Mouse (Mus musculus) gonadal fat pad, adult 2 months (tissue): ENCODE data around the gene Zfp663. TPM values are rescaled to one million over a fixed set of nuclear protein-coding genes. Genes with fewer than 3 reads are reported as not detected.

Experiments
- DNase-seq: peaks from one replicate; pipeline ENCODE4 v3.0.0-alpha.2; 2012; ENCODE audit warnings: low read depth
- polyA plus RNA-seq: library from polyadenylated mRNA; depleted of rRNA; stranded (reverse); fragments of >200 nt; gene quantifications from 2 replicates; pipeline ENCODE4 v1.2.3, GENCODE M21; 2012

The Zfp663 gene
- polyA plus RNA-seq, 1 experiment, result not detected

DNA sequence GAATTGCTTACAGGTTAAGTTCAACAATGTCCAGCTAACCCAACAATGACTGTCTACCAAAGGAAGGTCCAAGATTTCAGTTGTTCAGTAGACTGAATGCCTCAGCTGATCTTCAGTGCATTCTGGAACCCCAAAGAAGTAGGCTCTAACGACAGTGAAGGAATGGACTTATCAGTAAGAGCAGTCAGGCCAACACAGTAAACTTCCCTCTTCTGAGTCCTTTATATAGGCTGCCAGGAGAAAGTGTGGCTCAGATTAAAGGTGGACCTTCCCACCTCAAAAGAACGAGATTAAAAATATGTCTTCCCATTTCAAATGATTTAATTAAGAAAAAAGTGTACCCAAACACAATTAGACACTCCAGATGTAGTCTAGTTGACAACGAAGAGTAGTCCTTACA is 1.8 kb upstream of the Zfp663 start:
- no peak for DNase-seq

DNA sequence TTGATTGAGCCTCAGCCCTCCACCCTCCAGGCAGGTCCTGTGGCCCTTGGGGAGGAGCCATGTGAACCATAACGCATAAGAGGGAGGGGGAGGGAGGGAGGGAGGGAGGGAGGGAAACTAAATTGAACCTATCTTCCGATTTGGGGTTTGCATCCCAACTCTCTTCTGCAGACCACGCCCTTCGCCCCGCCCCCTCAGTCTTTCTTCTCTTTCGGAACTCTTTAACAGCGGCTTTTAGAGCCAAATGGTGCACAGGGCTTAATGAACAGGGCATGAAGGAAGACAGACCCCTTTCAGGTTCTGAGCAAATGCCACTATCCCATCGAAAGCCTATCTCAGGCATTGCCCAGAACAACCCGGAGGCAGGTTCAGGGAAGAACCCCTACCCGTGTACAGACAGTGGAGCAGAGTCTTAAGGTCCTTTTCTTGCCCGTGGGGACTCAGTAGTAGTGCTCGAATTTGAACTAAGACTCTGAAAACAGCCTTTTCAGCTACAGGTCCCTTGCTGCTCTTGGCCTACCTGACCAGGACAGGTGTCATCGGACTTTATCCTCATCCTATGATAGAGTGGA is 575 bp downstream of the Zfp663 start:
- DNase-seq, result no peak

DNA sequence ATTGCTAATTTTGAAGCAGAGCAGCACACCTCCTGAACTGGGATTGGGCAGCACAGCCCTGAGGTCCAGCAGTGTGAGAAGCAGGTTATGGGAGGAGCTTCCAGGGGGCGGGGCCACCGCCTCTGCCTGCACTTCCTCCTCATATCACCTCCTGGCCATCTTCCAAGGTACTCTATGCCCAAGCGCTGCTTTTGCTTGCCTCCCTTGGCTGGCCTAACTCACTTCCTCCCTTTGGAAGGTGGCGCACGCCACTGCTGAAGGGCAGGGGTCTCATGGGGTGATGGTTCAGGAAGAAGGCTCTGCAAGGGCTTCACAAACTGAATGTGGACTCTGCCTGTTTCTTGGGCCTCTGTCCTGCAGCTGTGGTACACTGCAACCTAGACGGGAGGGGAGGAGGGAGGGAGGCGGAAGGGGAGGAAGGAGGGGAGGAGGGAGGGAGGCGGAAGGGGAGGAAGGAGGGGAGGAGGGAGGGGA is 1.4 kb downstream of the Zfp663 start:
- DNase-seq, result peak; percentile 26

DNA sequence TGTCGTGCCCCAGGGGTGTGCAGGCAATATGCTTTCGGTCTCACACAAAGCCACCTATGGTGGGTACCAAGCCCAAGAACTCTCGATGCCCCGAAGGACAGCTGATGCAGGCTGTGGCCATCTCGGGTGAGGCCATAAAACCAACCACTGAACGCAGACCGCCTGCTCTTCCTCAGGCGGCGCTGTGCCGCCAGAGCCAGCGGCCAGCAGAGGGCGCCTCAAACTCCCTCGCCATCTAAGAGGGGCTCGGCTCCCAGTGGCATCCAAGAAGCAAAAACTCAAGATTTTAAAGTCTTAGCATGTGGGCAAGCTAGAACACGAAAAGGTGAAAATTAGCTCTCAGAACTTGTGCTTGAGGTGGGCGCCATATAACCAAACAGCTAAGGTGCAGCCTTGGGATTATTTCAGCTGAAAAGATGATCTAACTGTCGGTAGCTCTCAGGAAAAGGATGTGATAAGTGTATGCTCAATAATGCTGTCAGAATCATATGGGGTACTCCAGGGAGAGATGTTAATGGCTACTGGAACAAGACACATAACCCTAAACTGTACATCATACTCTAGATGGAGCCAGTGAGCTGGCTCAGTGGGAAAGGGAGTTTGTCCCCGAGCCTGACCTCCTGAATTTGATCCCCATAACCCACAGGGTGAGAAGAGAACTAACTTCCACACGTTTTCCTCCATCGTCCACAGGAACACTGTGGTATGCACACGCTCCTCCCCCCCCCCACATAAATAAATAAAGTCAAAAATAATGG is 4.0 kb downstream of the Zfp663 start:
- no peak for DNase-seq

DNA sequence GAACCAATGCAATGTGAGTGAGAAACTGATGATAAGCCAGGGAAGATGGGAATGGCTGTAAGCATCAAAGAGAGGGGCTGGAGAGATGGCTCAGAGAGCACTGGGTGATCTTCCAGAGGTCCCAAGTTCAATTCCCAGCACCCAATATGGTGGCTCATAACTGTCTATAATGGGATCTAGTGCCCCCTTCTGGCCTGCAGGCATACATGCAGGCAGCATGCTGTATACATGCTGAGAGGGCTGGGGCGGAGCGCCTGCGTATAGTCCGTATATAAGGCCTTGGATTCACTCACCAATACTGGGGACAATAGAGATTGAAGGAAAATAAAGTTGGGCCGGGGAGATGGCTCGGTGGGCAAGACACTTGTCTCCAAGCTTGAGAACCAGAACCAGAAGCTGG is 5.2 kb downstream of the Zfp663 start:
- DNase-seq, result no peak

DNA sequence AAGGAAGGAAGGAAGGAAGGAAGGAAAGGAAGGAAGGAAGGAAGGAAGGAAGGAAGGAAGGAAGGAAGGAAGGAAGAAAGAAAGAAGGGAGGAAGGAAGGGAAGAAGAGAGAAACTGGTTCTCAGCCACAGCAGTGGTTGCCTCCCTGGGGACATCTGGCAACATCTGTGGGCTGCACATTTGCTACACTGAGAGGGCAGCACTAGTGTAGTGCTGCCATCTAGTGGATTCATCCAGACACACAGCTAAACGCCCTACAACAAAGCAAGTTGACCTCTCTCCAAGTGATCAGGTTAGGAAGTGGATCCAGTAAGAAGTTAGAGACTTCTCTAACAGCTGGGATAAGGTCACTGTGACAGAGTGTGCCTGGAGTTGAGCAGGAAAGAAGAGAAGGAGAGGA is 7.7 kb downstream of the Zfp663 start:
- DNase-seq, result no peak

DNA sequence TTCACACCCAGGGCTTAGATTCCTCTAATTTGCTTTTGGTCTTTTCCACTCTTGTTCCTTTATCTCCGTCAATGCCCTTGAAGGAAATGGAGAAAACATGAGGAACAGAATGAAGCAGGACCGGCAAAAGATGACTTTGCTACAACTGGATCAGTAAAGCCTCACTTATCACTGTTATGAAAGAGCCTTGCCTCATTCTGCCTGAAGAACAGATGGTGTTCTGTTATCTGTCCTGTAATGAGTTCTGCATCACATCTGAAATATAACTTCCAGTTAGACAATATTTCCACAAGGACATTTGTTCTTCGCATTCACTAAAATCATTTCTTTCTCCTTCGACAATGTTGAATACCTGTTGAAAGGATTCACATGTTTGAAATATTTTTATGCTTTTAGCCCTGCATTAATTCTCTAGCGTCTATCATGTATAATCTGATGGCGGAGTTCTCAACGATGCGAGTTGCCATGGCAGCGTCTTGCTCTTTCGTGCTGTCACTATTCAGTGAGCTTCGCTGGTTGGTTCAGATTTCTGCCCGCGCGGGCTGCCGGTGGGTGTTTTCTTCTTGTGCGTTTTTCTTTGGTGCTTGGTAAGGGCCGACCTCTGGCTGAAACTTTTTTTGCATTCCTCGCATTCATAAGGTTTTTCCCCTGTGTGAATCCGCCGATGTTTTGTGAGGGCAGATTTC is 16.6 kb downstream of the Zfp663 start:
- DNase-seq, result no peak

DNA sequence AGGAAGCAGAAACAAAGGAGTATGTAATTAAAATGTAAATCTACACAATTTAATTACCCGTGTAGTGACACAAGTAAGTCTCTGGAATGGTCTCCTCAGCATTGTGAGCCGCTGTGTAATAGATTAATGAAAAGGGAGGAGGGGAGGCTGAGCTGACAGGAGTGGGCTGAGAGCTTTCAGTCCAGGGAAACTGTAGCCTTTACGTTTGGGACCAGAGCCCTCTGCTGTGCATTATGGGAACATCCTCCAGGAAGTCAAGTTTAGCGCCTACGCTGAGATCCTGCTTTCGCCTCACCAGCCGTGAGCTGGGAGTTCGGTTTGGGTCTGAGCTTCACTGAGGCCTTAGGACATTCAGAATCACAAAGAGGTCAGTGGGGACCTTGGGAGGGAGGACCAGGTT is 19.1 kb downstream of the Zfp663 start:
- no peak for DNase-seq

DNA sequence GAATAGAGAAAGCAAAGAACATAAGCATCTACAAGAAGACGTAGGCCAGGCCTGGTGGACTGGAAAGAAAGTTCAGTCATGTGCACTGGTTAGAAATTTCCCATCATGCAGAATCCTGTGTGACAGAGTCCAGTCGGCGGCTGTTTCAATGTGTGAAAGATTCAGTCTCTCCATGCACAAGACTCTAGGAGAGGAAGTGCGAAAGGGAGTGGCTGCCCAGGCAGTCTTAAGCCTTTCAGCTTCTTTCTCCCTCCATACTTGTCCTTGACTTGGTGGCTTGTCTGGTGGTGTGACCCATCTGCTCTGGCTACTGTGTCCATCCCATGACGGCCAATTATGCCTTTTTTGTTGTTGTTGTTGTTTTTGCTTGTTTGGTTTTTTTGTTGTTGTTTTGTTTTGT is 22.3 kb downstream of the Zfp663 start:
- DNase-seq, result no peak

DNA sequence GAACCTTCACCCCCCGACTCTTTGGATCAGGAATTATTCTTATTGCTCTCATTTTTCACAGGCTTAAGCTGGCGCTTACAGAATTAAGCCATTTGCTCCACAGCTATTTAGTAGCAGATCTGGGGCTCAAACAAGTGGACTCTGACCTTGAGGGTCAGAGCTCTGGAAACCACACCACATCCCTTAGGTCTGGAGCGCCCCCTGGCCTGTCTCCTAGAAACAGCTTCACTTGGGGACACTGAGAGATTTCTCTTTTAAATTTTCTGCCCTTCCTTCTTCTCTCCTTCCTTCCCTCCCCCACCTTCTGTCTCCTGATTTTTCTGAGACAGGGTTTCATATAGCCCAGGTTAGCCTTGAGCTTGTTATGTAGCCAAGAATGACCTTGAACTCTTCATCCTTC is 31.3 kb downstream of the Zfp663 start:
- no peak for DNase-seq

DNA sequence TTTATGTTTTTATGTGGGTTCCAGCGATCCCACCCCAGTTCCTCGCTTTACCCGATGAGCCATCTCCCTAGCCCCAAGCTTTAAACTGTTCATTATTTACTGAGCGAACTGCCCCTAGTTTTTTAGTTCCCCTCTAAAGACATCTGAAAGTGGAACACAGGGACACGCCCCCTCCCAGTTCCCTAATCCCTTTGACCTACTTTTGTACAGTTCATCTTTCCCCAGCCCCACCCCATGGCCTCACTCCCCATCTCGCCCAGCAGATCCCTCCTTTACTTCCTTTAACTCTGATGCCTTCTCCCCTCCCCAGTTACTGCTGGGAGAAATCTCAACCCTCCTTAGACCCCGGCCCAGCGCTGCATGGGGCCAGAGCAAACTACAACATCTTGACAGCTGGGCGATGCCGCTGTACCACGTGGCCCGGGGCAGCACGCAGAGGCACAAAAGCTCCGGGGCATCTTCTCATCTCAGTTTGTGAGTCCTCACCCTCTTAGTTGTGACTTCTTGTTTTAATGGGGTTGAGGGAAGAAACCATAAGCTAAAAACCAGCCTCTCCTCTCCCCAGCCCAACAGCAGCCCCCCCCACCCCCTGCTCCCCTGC is 35.8 kb downstream of the Zfp663 start:
- no peak for DNase-seq

DNA sequence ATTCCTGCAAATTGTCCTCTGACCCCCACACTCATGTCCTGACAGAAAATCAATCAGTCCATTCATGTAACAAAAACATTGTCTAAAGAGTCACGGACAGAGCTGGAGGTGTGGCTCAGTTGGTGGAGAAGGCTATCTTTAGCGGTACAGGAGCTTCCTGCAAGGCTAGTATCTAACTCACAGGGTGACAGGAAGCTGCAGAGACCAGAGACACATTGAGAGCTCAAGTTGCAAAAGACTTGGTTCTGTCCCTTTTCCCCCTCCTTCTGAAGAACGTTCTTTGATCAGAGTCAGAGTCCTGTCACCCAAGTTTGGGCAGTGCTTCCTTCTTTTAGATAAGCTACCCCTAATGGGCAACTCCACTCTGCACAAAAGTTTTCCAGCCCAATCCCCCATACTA is 38.8 kb downstream of the Zfp663 start:
- DNase-seq, result no peak

DNA sequence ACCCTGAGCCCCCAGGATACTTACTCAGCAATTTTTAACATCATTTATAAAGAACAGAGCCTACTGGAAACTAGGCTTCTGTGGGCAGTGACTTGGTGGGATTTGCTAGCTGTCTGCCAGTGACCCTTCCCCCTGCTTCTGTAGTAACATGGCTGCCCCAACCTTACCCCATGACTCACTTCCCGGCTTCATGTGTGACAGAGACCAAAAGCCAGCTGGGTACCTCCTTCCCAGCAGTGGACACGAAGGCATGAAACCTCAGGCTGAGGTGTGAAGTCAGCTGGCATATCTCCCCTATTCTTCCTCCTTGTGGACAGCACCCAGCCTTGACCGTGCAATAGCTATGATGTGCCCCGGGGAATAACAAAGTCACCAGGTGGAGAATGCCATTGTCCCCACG is 39.8 kb downstream of the Zfp663 start:
- no peak for DNase-seq

DNA sequence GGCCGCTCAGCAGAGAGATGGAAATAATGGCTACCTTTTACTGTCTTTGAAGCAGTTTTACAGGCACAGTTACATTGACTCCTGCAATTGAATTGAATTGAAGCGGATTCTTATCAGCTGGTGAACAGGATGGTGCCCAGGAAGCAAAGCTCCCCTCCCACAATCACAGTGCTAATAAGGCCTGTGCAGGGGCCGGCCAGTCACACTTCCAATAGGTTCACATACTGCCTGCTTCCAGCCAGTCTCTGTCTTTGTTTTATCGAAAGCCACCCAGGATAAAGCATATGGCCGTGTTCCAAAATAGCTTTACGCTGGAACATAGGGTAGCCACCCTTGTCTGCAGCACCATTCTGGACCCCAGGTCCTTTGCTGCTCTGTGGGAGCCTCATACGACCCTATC is 41.1 kb downstream of the Zfp663 start:
- DNase-seq, result no peak

DNA sequence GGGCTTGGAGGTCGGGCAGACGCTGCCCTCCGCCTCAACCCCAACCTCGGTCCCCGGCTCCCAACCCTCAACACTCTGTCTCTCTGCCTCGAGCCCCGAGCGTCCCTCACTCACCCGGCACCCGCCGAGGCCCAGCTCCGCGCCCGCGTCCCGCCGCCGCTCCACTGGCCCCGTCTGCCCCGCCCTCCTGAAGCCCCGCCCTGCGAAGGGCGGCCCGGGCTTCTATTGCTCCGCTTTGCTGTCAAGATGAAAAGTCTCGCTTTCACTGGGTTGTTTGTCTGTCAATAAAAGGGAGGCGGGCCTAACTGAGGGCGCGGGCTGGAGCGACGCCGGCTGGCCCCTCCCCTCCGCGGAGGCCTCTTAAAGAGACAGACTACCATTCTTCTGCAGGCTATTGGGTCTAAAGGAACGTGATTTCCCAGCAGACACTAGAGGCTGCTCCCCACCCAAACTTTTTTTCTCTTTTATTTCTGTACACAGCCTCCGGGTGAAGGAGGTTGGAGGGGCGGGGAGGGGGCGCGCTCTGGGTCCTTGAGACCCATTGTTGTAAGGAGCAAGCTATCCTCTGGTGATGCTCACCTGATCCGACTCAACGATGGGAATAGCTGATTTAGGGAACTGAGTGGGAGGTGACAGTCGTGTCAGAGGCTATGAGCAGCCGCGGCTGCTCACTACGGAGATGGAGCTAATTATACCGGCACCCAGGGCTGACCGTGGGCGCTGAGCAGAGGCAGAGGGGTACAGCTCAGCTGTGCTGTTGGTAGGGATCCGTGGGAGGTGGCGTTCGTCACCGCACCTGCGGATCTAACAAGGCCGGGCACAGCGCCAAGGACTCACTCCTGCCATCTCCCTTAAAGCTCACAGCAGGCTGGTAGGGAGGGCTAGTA is 42.0 kb downstream of the Zfp663 start, which contains the start of gene Elmo2:
Elmo2 (minus strand) TSS at position 176 of the 887 bp plus-strand sequence.
- DNase-seq, result peak; percentile 69

DNA sequence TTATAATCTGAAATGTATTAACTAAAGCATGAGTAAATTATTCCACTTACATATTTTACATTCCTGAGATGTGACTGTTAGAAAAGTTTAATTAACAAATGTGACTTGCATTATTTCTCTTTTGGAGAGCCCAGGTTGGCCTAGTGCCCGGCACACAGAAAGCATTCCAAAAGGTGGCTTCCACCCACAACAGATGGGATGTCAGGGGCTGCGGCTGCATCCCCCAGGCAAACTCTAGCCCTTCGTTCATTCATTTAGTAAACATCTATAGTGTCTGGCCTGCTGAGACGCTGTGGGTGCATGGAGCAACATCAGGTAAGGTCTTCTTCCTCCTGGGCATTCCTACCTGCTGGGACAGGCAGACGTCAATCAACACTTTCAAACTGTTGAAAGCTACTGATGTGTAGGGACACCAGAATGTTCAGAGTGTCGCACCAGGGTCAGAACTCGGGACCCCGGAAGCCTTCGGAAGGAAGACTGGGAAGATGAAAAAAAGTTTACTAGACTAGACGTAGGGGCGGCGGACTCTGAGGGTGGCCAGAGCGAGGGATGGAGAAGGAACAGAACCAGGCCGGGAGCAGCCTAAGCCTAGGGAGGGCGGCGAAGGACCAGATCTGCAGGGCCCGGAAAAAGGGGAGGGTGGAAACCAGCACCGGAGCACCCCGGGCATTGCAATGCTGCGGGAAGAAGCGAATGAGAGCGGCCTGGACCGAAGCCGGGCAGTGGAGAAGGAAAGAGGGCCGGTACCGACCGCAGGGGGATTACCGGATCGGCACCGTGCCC is 42.8 kb downstream of the Zfp663 start:
- DNase-seq, result no peak

DNA sequence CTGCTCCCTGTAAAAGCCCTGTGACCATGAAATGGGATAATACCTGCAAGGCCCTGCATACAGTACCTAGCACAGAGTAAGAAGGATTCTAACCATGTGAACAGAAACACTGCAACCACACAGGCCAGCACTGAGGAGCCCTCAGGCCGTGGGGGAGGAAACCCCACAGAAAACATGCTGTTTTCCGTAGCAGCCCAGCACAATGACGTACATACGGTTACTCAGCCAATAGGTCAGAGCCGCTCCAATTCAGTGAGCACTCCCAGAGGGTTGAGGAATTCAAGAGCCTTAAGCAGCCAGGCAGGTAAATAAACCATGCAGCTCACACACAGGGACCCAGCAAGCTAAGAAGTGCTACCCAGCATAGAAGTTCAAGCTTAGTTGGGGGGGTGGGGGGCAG is 44.6 kb downstream of the Zfp663 start:
- no peak for DNase-seq

DNA sequence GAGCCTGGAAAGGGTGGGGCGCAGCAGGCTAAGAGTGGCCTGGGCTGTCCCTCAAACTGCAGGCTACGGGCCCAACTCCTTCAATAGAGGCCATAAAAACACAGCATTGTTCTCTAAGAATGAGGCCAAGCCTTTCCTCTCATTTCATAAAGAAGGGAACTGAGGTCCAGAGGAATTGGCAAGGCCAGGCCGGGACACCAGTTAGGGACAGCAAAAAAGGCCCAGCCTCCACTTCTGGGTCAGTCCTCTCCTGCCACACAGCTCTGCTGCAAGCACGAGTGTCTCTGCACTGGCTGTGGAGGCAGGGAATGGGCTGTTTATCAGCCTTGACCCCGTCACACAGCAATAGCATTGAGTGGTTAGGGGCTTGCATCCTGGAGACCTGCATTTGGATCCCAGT is 45.0 kb downstream of the Zfp663 start:
- DNase-seq, result no peak

DNA sequence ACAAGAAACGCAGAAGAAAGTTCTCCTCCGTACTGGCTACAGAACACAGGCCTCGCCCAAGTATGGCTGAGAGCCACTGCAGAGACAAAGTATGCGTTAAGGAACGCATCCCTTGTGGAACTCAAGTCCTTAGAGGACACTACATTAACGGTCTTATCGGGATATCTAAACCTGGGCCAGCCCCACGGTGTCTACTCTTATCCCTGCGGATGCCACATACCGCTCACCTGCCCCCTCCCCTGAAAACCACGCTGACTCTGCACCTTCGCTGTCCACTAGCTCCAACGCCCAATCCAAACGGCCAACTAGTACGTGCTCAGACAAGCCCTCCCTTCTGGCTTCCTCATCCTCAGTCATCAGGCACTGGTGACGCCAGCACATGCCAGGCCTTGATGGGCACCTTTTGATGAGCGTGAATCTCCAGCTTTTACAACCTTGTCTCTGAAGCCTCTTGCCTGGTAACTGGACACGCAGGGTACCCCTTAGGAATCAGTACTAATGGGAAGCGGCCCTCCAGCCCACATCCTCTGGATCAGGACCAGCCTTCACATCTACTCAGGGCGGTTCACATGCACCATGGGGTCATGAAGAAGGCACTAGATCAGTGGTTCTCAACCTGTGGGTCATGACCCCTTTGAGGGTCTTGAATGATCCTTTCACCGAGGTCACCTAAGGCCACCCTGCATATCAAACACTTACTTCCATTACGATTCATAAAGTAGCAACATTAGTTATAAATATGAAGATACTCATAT is 46.4 kb downstream of the Zfp663 start:
- no peak for DNase-seq

DNA sequence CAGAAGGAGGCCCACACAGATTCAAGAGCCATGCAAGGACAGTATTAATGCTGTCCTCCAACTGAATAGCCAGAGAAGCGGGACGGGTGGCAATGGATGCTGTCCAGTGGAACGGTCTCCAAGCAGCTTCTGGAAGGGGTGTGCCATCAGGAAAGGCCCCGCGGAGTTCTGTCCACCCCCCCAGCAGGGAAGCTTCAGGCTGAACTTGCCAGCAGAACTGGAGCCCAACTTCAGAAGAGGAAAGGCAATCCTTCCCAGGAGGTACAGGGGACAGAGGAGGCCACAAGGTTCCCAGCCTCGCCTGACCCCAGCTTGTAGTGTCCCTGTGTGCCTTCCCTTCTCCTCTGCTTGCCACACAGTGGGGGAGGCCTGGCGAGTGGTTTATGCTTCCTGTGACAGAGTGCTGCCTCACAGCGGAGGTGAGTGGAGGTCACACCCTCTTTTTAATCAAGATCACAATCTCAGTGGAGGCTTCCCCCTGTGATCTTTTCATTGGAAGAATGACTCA is 47.1 kb downstream of the Zfp663 start:
- DNase-seq, result no peak
